Mouse (Mus musculus) brain, embryonic 14.5 days (tissue): ENCODE results near the gene Wdr45.

ENCODE experiments used
- CTCF ChIP-seq: fragments of 200-500 bp; IDR thresholded peaks from 2 replicates; pipeline ENCODE4 v1.5.1; 2012; ENCODE audit warnings: inconsistent platforms, mild to moderate bottlenecking, moderate library complexity, borderline replicate concordance; ENCODE audit not compliant: insufficient read depth, insufficient read length; ENCODE audit errors: extremely low read depth
- POLR2A ChIP-seq: fragments of 200-500 bp; IDR thresholded peaks from 2 replicates; pipeline ENCODE4 v1.6.1; 2012; ENCODE audit warnings: mild to moderate bottlenecking, inconsistent platforms, borderline replicate concordance; ENCODE audit not compliant: poor library complexity, insufficient read depth, insufficient read length, severe bottlenecking; ENCODE audit errors: extremely low read depth

DNA sequence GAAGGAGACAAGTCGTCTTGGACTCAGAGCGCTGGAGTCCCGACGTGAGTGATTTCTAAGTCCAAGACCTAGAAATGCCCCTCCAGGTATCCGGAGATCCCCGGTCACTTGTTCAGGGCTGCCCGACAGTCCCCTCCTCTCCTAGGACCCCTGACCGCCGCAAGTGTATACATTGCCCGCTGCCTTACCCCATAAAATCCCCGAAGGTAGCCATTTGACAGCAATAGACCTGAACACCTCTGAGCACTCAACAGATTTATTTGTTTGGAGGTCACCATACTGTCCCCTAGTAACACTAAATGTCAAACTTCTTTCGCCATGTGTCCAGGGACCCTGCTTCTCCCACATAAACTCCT, 34.1 kb upstream of the Wdr45 start:
- TF ChIP-seq CTCF (no peak), POLR2A (no peak)
